Mouse (Mus musculus): ENCODE results near the gene Cdca8.
"Not testable (repeated sequence)": the region's sequence is repeated elsewhere in the genome, so short reads cannot be mapped to it uniquely, and the experiment has no call there.

Cdca8 gene

DNA sequence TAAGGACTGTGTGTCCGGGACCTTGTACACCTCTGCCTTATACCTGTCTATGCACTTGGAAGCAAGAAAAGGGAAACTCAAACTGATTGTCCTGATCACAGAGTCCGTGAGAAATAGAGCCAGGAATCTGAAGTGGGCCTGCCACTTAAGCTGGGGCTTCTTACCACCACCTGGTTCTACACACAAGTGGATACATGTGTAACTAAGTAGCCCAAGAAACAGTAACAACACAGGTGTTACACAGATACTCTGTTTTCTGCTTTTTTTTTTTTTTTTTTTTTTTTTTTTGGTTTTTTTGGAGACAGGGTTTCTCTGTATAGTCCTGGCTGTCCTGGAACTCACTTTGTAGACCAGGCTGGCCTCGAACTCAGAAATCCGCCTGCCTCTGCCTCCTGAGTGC is at the start of gene Cdca8:
TSS of gene Cdca8 (minus strand) at position 101 of the 400 bp plus-strand sequence.
- not testable (repeated sequence) for DNase-seq (ENCODE audit: low read depth)

DNA sequence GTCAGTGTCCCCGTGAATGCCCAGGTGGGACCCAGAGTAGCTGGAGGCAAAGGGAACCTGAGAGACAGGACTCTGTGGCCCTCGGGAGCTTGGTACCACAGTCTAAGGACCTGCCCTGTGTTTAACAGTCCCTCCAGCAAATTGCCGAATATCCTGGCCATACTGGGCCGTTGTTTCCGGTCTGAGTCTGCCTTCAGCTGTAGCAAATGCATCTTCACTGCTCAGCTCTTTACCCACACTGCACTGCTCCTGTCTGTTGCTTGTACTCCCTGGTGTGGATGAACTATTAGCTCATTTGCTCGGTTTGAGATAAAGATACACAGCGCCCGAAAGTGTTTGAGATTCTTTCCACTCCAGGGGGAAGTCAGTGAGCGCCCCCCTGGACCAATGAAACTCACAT is 49.3 kb upstream of the Cdca8 start:
- no peak for DNase-seq (ENCODE audit: low read depth)

DNA sequence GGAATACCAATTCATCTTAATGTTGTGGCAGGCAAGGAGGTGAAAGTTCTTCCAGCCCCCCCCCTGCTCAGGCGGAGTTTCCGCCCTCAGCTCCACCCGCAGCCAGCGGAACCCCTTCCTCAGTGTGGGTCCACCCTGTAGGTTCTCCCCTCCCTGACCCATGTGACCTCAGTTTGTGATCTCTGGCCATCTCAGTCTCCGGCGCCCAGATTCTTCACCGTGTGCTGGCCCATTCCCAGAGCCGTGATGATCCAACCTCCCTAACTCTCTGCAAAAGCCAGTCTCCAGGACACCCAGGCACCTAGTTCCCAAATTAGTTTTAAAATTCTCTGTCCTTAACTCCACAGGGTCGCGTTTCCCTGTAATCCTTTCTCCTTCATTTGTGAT is 48.6 kb upstream of the Cdca8 start:
- DNase-seq (ENCODE audit: low read depth): no peak

DNA sequence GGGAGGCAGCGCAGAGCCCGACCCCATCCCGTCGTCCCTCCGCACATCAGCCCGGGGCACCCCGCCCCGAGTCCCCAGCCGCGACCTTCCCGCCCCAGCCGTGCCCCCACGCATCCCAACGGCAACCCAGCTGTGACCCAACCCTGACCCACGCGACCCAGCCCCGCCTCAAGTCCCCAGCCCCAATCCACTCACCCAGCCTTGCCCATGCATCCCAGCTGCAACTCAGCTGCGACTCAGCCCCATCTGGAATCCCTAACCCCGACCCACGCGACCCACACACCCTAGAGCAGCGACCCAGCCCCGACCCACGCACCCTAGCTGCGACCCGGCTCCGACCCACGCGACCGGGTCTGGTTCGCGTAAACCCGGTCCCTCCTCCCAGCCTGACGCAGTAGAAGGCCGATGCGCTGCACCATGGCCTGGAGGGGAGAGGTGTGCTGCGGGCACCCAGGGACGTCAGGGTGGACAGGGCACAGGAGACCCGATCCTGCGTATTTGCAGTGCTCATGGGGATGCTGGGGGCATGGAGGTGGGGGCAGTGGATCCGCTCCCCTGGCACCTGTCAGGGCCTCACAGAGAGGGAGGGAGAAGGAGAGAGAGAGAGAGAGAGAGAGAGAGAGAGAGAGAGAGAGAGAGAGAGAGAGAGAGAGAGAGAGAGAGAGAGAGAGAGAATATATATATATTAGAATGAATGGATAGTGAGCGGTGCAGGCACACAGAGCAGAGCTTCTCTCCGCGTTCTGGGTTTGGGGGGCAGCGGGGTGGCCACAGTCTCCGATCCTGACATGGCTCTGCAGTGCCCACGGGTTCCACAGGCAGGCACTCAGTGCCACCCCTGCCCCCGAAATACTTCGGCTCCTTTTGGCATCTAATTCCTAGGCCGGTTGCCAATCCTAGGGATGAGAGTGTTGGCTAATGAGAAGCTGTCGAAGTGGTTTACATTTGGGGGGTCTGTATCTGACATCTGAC is 47.9 kb upstream of the Cdca8 start:
- DNase-seq (ENCODE audit: low read depth): no peak

DNA sequence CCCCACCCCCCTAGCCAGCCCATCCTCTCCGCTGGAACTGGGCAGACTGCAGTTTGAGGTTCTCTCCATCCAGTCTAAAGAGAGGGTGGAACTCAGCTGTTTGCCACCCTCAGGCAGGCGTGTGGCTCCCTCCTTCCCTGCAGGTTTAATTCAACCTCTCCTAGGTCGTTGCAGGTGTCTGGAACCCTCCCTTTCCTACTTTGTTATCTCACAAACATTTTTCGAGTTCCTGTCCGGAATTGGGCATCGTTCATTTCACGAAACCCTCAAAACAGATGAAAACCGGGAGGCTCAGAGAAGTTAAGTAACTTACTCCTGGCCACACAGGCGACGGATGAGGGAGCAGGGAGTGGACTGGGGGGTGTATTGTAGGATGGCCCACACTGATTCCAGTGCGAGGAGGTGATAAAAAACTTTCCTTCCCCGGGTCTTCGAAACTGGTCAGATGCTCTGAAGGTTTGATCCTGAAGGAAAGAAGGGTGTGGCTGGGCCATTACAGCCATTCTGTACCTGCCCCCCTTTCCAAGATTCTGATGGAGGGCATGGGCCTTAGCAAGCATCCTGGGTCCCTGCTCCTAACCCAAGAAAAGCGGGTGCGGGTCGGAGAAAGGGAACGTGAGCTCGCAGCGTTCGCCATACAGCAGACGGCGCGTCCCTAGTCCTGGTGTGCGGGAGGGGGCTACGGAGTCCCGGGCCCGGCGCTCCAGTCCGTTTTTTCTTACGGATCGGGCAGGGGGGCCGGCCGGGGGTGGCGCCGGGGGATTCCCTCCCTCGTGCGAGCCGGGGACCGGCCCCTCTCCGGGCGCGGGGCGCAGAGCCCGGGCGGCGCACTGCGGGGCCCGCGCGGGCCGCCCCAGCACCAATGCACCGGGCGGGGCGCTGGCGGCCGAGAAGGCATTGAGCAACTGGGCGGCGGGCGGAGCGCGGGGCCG is 46.8 kb upstream of the Cdca8 start, which contains the start of gene Rspo1:
TSS of gene Rspo1 (plus strand) at position 760 of the 932 bp plus-strand sequence.
- no peak for DNase-seq (ENCODE audit: low read depth)

DNA sequence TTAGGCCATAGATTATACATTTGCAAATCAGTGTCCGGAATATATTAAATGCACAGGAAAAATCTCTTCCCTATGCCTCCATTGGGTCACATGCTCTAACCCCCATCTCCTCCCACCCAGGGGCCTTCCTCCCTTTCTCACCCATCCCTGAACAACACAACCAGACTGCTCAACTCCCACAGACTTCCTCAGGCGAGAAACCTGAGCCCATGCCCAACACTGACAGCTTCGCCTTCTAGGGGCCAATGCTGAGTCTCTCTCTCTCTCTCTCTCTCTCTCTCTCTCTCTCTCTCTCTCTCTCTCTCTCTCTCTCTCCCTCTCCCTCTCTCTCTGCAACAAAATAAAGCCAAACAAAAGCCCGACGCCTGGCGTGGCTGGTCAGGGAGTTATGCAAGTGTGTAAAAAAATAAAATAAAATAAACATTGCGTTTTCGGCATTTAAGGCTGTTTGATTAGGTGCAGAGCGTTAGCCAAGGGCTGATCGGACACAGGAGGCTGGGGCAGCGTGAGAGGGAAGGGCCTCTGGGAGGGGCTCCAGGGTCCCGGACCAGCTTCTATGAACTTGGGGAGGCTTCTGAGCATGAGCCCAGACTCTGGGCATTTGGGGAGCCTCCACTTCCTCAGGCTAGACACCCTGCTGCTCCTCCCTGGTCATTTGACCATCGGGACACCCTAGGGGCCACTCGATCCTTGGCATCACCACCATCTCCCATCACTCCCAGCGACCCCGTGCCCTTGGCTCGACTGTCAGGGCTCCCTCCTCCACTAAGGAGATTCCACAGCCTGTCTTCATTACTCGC is 46.0 kb upstream of the Cdca8 start:
- no peak for DNase-seq (ENCODE audit: low read depth)

DNA sequence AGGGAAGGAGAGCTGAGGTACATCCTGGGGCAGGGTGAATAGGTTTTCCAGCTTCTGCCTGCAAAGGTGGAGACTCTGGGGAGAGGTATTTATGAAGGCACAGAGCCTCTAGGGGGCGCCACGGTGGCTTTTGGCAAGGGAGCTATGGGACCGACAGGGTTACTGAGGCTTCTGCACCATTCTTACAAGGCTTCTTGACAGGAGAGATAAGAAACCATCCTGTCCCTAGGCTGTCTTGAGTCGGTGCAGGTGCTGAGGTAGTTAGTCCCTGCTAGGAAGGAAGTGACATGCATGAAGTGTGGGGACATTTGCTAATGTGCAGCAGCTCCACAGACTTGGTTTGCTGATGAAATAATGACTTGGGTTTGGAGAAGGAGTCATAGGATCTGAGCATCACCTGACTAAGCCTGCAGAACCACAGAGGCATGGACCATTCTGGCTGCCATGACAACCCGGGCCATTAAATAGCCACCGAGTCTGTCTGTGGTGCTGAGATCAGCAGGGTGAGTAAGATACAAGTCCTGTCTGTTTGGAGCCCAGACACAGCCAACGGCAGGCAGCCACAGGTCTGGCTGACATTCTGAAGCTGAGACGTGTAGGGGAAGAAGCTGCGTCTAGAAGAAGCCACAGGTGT is 44.9 kb upstream of the Cdca8 start:
- DNase-seq (ENCODE audit: low read depth): no peak

DNA sequence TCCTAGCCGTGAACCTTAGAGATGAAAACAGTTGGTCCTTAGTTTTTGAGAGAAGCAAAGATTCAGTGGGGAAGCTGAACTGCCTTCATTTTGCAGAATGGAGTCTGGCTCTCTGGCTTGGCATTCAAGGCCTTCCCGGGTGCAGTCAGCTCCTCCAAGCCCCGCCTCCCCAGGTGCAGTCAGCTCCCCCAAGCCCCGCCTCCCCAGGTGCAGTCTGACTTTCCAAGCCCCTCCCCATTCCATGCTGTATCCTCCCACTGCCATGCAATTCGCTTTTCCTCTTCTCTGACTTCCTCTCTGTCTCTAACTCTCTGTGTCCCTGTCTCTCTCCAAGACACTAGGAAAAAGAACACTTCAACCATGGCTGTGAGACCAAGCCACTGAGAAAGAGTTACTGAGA is 39.1 kb upstream of the Cdca8 start:
- no peak for DNase-seq (ENCODE audit: low read depth)

DNA sequence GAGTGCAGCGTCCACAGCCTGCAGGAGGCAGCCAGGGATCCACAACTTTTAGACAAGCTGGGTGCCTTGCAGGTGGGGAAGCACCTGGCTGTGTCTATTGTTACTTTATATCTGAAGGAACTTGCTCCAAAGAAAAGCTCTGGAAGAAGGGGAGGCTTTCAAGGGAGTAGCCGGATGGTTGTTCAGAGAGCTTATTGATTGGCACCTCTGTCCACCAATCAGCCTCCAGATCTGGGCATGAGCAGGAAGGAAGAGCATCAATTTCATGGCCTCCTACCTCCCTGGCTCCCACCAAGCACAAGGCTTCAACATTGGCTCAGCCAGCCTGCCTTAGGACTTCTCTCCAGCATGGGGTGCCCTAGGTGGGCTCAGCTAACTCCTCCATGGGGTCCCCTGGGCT is 34.2 kb upstream of the Cdca8 start:
- no peak for DNase-seq (ENCODE audit: low read depth)

DNA sequence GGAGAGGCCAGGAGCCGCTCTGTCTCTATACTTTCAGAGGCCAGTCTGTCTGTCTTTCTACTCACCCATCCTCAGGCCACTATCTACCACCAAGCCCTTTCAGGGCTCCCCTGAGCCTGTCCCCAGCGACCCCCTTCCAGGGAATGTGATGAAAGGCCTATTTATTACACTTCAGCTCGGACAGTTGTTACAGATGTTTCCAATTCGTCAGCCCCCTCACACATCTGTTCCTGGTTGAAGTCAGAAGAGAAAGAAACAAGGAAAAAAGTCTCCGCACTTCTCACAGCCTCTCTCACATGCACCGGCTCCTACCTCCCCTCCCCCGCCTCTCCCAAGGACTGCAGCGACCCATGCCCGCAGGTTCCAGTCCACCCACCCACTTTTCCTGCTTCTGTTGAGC is 33.2 kb upstream of the Cdca8 start:
- DNase-seq (ENCODE audit: low read depth): no peak

DNA sequence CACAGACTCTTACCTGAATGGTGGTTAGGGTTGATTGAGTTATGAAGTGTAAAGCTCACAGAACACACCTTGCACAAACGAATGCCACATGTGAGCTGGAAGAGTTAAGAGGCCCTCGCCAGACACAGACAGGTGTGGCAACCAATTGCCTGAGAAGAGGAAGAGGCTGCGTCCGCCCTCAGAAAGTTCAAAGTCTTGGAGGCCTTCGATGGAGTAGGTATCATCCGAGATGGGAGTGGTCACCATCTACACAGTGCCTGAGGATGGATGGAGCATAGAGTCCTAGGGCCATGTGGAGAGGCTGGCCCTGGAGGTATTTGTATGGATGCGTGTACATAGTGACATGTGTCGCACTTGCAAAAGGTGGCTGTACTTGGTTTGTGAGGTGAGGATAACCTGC is 32.0 kb upstream of the Cdca8 start:
- DNase-seq (ENCODE audit: low read depth): no peak

DNA sequence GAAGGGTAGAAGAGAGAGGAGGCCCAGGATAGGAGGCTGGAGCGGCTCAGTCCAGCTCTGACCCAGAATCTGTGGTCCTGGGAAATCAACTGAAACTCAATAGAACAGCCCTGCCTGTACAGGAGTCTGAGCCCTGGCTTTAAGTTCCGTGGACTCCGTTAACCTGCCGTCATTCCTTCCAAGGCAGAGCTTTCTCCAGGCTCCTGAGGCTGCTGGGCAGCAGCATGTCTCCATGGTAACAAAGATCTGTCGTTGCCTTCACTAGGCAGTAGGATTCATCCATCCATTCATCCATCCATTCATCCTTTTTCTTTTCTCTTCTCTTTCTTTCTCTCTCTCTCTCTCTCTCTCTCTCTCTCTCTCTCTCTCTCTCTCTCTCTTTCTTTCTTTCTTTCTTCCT is 31.6 kb upstream of the Cdca8 start:
- no peak for DNase-seq (ENCODE audit: low read depth)

DNA sequence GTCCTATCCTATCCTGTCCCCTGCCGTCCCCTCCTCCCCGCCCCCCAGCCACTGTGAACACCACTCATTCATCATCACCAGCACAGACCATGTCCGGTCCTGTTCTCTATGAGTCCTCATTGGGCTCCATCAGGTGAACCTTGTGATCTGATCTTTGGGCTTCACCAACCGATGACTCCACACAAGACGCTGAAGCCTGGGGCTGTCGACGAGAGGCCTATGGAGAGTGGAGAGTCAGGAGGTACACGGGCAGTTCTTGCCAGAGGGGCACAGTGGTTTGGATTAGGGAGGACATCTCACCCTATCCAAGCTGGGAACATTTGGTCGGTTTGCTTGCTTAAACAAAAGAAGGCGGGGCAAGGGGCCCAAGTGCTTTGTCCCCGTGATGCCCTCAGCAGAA is 31.1 kb upstream of the Cdca8 start:
- no peak for DNase-seq (ENCODE audit: low read depth)

DNA sequence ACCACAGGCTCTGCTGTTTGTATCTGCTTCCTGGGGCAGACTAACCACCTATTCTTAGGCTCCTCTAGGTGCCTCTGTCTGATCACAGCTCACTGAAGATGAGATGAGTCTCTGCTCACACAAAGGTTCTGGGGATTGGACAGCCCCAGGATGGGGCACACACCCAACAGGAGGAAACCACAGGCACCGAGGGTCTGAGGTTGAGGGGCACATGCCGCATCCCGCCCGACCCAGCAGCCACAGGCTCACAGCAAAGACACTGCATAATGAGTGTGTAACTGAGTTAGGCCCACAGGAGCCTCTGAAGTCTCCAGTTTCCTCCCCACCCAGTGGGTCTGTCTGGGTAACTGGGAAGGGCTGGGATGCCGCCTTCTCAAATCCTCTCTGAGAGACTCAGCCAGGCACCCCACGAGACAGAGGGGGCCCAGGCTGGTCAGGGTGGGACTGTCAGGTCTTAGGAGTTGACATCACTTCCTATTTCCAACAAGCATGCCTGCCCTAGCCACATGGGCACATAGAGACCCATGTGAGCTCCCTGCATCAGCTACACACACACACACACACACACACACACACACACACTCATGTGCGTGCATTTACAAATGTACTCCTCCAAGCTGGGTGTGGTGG is 30.2 kb upstream of the Cdca8 start:
- no peak for DNase-seq (ENCODE audit: low read depth)

DNA sequence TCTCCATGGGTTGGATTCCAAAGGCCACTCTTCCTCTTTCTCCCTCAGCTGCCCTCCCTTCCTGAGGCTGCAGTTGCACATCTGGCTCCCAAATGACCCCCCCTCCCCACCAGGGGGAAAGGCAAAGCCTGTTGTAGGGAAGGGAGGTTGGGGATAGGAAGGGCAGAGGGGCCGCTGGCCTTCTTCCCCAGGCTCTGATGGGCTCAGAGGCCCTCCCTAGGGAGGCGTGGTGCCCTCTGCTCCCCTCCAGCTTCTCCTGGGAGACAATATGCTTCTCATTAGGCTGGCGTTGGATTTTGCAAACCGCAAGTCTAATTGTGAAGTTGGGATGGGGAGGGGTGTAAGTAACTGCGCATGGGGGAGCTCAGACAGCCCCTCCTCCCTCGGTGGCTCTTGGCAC is 29.6 kb upstream of the Cdca8 start:
- no peak for DNase-seq (ENCODE audit: low read depth)

DNA sequence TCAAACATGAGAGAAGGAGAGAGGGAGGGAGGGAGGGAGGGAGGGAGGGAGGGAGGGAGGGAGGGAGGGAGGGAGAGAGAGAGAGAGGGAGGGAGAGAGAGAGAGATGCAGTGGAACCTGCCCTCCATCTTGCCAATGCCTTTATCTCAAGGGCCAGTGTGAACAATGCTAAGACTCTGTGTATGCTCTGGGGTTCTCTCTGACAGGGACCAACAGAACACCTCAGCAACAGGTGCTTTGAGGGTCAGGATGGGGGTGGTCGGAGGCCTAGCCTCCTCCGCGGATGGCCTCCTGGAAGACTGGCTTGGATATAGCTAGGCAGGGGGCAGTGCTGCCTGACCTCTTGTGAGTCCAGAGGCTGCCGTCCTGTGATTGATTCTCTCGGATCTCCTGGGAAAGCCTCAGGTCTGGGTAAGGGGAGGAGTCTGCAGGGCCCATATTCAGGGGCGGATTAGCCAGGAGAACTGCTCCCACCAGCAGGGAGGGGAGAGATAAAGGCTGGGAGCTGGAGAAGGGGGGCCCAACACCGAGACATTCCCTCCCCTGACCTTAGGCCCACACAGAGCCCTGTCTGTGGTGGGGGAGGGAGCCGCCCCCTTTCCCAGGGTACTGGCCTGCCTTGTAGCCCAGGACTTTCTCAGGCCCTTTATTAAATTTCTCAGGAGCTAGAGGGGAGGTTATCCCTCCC is 25.9 kb upstream of the Cdca8 start:
- DNase-seq (ENCODE audit: low read depth): no peak

DNA sequence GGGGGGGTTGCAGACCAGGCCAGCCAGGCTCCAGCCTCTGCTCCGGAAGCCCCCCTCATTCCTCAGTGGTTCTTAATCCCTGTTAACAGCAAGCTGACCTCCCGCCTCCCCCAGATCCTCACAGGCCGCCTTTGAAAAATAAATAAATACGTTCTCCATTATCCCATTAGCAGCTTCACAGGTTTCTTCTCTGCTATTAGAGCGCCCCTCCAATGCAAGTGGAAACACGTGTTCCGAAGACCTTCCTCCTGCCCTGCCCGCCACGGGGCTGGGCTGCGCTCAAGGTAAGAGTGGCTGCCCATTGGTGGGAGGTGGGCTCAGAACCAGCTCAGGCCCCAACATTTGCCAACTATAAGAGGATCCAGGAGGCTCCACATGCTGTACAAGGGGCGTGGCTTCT is 23.5 kb upstream of the Cdca8 start:
- DNase-seq (ENCODE audit: low read depth): no peak

DNA sequence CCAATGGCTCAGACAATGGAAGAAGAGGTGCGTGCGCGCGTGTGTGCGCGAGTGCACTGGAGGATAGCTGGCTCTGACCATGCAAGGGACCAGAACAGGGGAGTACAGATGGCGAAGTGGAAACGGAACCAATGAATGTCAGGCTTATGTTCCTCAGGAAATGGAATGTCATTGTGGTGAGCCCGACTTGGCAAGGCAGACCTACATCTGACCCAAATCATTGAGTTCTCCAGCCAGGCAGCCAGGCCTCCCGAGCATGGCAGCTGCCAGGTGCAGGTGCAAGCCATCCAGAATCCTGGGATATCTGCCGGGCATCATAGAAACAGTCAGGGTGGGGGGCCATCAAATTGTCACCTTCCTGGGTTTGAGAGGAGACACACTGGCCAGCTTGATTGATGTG is 21.8 kb upstream of the Cdca8 start:
- no peak for DNase-seq (ENCODE audit: low read depth)

DNA sequence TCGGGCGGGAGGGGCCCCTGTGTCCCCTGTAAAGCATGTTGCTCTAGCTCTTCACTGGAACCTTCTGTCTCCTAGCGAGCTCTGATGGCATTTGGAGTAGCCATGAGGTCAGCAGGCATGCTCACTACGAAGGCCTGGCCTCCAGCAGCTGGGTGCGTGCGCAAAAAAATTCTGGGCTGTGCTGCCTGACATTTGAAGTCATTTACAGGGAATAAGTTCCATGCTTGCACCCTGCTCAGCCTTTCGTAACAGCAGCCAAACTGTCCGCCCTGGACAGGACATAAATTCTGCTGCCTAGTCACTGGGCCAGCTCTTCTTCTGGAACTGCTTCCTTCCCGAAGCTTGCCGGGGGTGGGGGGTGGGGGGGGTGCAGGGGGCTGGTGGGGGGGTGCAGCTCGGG is 20.0 kb upstream of the Cdca8 start:
- no peak for DNase-seq (ENCODE audit: low read depth)

DNA sequence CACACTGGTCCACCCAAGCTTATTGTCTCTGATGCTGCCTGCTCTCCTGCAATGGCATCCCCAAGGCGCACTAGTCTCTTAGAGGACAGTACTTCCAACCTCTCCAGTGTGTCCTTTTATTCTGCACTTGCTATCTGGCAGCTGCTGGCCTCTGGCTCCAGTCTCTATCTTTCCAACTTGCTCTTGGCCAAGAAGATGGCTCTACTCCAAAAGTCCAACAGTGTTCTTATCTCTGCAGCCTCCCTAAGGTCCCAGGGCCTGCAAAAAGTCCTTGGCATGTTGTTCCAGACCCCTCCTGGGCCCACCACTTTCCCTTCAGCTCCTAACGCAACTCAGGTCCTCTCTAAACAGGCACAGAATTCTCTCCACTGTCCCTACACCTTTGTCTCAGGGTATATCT is 18.2 kb upstream of the Cdca8 start:
- no peak for DNase-seq (ENCODE audit: low read depth)

All from fibroblast of lung, adult 2 months (primary cell).